Mouse (Mus musculus): ENCODE results near the gene Magix. TPM values are rescaled to one million over a fixed set of nuclear protein-coding genes. Genes with fewer than 3 reads are reported as not detected.

Magix gene
- polyA plus RNA-seq, 1 experiment: not detected

DNA sequence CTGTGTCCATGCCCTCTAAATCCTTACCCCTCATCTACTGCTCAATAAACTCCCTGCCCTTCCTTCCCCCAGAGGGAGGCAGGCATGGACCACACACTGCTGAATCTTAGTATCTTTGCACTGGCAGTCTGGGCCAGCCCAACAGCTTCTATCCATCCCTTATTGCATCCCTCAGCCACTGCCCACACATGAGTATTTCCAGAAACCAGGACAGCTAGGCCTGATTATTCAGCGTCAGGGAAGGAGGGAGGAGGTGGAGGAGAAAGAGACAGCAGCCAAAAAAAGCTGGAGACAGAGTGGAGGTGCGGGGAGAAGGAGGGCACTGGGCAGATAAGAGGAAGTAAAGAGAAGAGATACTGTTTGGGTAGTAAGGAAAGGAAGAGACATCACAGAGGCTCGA lies 46.0 kb downstream of the Magix start:
- H3K9ac ChIP-seq (ENCODE audit: low read depth, poor library complexity, severe bottlenecking): no peak overlapping the region
- H3K27me3 ChIP-seq (ENCODE audit: control insufficient read depth, insufficient read depth, low read length, poor library complexity, severe bottlenecking): no peaks in the 10 kb centered on the region
- no peaks in the 10 kb centered on the region for H3K9me3 ChIP-seq (replicated peaks; ENCODE audit: control insufficient read depth, insufficient read depth, low read length, poor library complexity, severe bottlenecking)
- no peak overlapping the region for H3K4me3 ChIP-seq (ENCODE audit: low read depth, low read length)
- H3K36me3 ChIP-seq (ENCODE audit: control insufficient read depth, insufficient read depth, low read length, poor library complexity, severe bottlenecking): no peaks in the 10 kb centered on the region
- no peaks in the 10 kb centered on the region for H3K4me1 ChIP-seq (ENCODE audit: control insufficient read depth, insufficient read depth, low read length)
- TF ChIP-seq POLR2A (IDR thresholded peaks at IDR 0.05; ENCODE audit: insufficient read depth, low read length) (no peak), CTCF (IDR thresholded peaks at IDR 0.05; ENCODE audit: low read depth, low read length) (no peak), EP300 (IDR thresholded peaks at IDR 0.05; ENCODE audit: insufficient read depth, low read depth, low read length) (no peak)
- H3K27ac ChIP-seq (ENCODE audit: insufficient read depth, low read length): no peak overlapping the region

DNA sequence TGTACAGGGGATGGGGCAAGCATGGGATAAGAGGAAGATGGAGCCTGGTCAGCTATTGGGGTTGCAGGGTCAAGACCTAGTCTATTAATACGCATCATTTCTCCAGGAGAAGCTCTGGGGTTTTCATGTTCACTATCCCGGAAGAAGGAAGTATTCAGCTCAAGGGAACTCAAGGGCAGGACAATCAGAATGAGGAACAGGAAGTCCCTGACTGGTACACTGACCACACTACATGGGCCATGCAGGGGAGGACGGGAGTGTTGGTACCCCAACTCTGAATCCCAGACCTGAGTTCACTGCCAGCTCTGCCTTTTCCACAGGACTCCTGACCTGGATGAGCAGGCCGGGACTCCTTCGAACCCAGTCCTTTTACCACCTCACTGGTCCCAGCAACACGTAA lies 48.5 kb downstream of the Magix start:
- H3K27ac ChIP-seq (ENCODE audit: insufficient read depth, low read length): no peak overlapping the region
- H3K36me3 ChIP-seq (ENCODE audit: control insufficient read depth, insufficient read depth, low read length, poor library complexity, severe bottlenecking): no peaks in the 10 kb centered on the region
- no peaks in the 10 kb centered on the region for H3K27me3 ChIP-seq (ENCODE audit: control insufficient read depth, insufficient read depth, low read length, poor library complexity, severe bottlenecking)
- TF ChIP-seq EP300 (IDR thresholded peaks at IDR 0.05; ENCODE audit: insufficient read depth, low read depth, low read length) (no peak), CTCF (IDR thresholded peaks at IDR 0.05; ENCODE audit: low read depth, low read length) (no peak), POLR2A (IDR thresholded peaks at IDR 0.05; ENCODE audit: insufficient read depth, low read length) (no peak)
- H3K9me3 ChIP-seq (replicated peaks; ENCODE audit: control insufficient read depth, insufficient read depth, low read length, poor library complexity, severe bottlenecking): no peaks in the 10 kb centered on the region
- H3K9ac ChIP-seq (ENCODE audit: low read depth, poor library complexity, severe bottlenecking): no peak overlapping the region
- no peaks in the 10 kb centered on the region for H3K4me1 ChIP-seq (ENCODE audit: control insufficient read depth, insufficient read depth, low read length)
- H3K4me3 ChIP-seq (ENCODE audit: low read depth, low read length): no peak overlapping the region

Other genes with a start within 250 kb of the Magix start
- gene Foxp3, start 107.6 kb downstream of the Magix start, polyA plus RNA-seq (2011; ENCODE audit: insufficient read depth, insufficient read length, low read depth, missing spikeins): not detected in 2 replicates
- 7.0 and 11.5 TPM in 2 replicates for gene Ppp1r3f, start 107.0 kb downstream of the Magix start, polyA plus RNA-seq (2011; ENCODE audit: insufficient read depth, insufficient read length, low read depth, missing spikeins)
- 12.1 and 13.1 TPM in 2 replicates for gene Ccdc22, start 75.7 kb downstream of the Magix start, polyA plus RNA-seq (2011; ENCODE audit: insufficient read depth, insufficient read length, low read depth, missing spikeins)
- gene Cacna1f, start 74.2 kb downstream of the Magix start, polyA plus RNA-seq (2011; ENCODE audit: insufficient read depth, insufficient read length, low read depth, missing spikeins): 0.14 and 0.16 TPM in 2 replicates
- gene Syp, start 42.8 kb downstream of the Magix start, polyA plus RNA-seq (2011; ENCODE audit: insufficient read depth, insufficient read length, low read depth, missing spikeins): 5.3 and 5.9 TPM in 2 replicates
- 5.8 and 6.1 TPM in 2 replicates for gene Prickle3, start 24.0 kb downstream of the Magix start, polyA plus RNA-seq (2011; ENCODE audit: insufficient read depth, insufficient read length, low read depth, missing spikeins)
- 239 and 246 TPM in 2 replicates for gene Plp2, start 9.9 kb downstream of the Magix start, polyA plus RNA-seq (2011; ENCODE audit: insufficient read depth, insufficient read length, low read depth, missing spikeins)
- gene Gpkow, start 15.9 kb upstream of the Magix start, polyA plus RNA-seq (2011; ENCODE audit: insufficient read depth, insufficient read length, low read depth, missing spikeins): 14.7 and 17.1 TPM in 2 replicates
- 44.6 and 56.8 TPM in 2 replicates for gene Wdr45, start 33.1 kb upstream of the Magix start, polyA plus RNA-seq (2011; ENCODE audit: insufficient read depth, insufficient read length, low read depth, missing spikeins)
- gene Gm45208, start 41.0 kb upstream of the Magix start, polyA plus RNA-seq (2011; ENCODE audit: insufficient read depth, insufficient read length, low read depth, missing spikeins): not detected in 2 replicates
- gene Praf2, start 47.2 kb upstream of the Magix start, polyA plus RNA-seq (2011; ENCODE audit: insufficient read depth, insufficient read length, low read depth, missing spikeins): 53.8 and 67.7 TPM in 2 replicates
- 20.4 and 28.9 TPM in 2 replicates for gene Ccdc120, start 69.7 kb upstream of the Magix start, polyA plus RNA-seq (2011; ENCODE audit: insufficient read depth, insufficient read length, low read depth, missing spikeins)
- 65.8 and 81.6 TPM in 2 replicates for gene Tfe3, start 81.3 kb upstream of the Magix start, polyA plus RNA-seq (2011; ENCODE audit: insufficient read depth, insufficient read length, low read depth, missing spikeins)
- gene Gripap1, start 108.5 kb upstream of the Magix start, polyA plus RNA-seq (2011; ENCODE audit: insufficient read depth, insufficient read length, low read depth, missing spikeins): 18.5 and 19.2 TPM in 2 replicates
- gene Kcnd1, start 141.0 kb upstream of the Magix start, polyA plus RNA-seq (2011; ENCODE audit: insufficient read depth, insufficient read length, low read depth, missing spikeins): 8.3 and 8.6 TPM in 2 replicates
- 85.0 and 90.6 TPM in 2 replicates for gene Otud5, start 160.1 kb upstream of the Magix start, polyA plus RNA-seq (2011; ENCODE audit: insufficient read depth, insufficient read length, low read depth, missing spikeins)
- gene Pim2, start 197.0 kb upstream of the Magix start, polyA plus RNA-seq (2011; ENCODE audit: insufficient read depth, insufficient read length, low read depth, missing spikeins): 29.8 and 31.2 TPM in 2 replicates
- gene Slc35a2, start 202.8 kb upstream of the Magix start, polyA plus RNA-seq (2011; ENCODE audit: insufficient read depth, insufficient read length, low read depth, missing spikeins): 25.6 and 31.4 TPM in 2 replicates
- gene Pqbp1, start 218.0 kb upstream of the Magix start, polyA plus RNA-seq (2011; ENCODE audit: insufficient read depth, insufficient read length, low read depth, missing spikeins): 83.3 and 87.9 TPM in 2 replicates
- gene Timm17b, start 218.1 kb upstream of the Magix start, polyA plus RNA-seq (2011; ENCODE audit: insufficient read depth, insufficient read length, low read depth, missing spikeins): 41.6 and 44.9 TPM in 2 replicates
- not detected in 2 replicates for gene Gm10491, start 226.6 kb upstream of the Magix start, polyA plus RNA-seq (2011; ENCODE audit: insufficient read depth, insufficient read length, low read depth, missing spikeins)
- gene Gm10490, start 228.3 kb upstream of the Magix start, polyA plus RNA-seq (2011; ENCODE audit: insufficient read depth, insufficient read length, low read depth, missing spikeins): not detected in 2 replicates
- 12.3 and 16.9 TPM in 2 replicates for gene Pcsk1n, start 238.6 kb upstream of the Magix start, polyA plus RNA-seq (2011; ENCODE audit: insufficient read depth, insufficient read length, low read depth, missing spikeins)
- gene Eras, start 247.4 kb upstream of the Magix start, polyA plus RNA-seq (2011; ENCODE audit: insufficient read depth, insufficient read length, low read depth, missing spikeins): 31.2 and 31.7 TPM in 2 replicates

Measured in ES-Bruce4 (cell line).